Mouse (Mus musculus): ENCODE measurements at regions not wholly inside any gene's neighbourhood (a gene's known extent, or its start where the extent isn't known, plus 50 kb on each side); places are given as distances from the start of the nearest gene placed in this dataset.
A peak's percentile ranks its signal among the peaks of the same experiment; 100 is the strongest.

DNA sequence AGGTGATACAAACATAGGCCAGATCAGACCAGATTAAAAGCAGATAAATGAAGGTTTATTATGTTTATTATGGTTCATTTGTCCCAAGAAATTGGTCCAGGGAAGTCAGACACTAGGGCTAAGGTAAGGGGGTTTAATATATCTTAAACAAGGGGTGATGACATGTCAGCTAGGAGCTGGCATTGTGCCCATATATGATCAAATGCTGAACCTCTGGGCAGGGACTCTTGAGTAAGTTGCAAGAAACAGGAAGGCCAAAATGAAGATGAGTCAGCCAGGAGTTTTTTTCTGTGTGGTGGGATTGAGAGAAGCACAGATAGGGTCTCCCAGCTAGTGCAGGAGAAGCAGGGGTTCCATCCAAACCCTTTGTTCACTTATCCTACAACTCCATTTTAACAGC lies 219.4 kb upstream of the Gm5148 start:
- Histone ChIP-seq H3K9me3 (no peaks in the 10 kb centered on the region), H3K27me3 (replicated peaks) (no peaks in the 10 kb centered on the region), H3K36me3 (no peaks in the 10 kb centered on the region), H3K27ac (no peak overlapping the region), H3K4me2 (no peak overlapping the region), H3K4me3 (replicated peaks) (no peak overlapping the region), H3K4me1 (0 out of 2 replicates have a peak, but pooled peaks cover 4% of the 10 kb centered on the region), H3K9ac (no peak overlapping the region)
- ATAC-seq (ENCODE audit: insufficient read depth, low FRiP score, low read depth), result no peak

DNA sequence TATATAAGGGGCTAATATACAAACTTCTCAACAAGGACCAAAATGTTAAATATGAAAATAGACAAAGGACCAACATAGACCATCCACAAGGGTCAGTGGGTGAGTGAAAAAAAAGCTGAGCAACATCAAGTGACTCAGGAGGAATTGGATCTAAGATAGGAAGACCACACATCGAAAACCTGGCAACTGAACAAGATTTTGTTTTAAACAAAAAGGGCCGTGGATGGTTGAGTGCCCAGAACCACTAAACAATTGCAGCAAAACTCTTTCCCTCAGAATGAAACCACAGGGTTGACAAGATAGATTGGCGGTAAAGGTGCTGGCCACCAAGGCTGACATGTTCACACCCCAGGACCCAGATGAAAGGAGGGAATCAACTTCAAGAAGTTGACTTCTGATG lies 215.7 kb upstream of the Gm5148 start:
- WGBS, result 78% methylated on average over 3 of the region's 3 CpGs
- Histone ChIP-seq H3K9me3 (no peaks in the 10 kb centered on the region), H3K27ac (no peak overlapping the region), H3K4me3 (replicated peaks) (no peak overlapping the region), H3K36me3 (no peaks in the 10 kb centered on the region), H3K9ac (no peak overlapping the region), H3K4me1 (peaks cover 16% of the 10 kb centered on the region), H3K4me2 (no peak overlapping the region), H3K27me3 (replicated peaks) (no peaks in the 10 kb centered on the region)
- ATAC-seq (ENCODE audit: insufficient read depth, low FRiP score, low read depth), result no peak

DNA sequence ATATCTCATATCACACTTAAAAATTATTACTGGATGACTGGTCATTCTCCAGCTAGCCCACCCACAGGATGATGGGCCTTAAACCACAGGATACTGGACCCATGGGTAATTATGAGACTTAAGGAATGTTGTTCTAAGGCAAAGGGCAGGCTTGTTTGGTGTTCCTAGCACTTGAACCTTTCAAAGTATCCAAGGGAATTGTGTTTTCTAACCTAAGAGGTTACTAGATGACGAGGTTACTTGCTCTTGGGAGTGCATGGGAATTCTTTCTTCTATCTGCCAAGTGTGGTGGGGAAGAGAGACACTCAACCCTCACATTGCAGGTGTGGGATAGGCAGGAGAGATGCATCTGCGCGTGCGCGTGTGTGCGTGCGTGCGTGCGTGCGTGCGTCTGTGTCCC lies 214.6 kb upstream of the Gm5148 start:
- WGBS, result 95% methylated on average over 11 of the region's 11 CpGs
- Histone ChIP-seq H3K4me3 (replicated peaks) (no peak overlapping the region), H3K4me1 (peaks cover 16% of the 10 kb centered on the region)

DNA sequence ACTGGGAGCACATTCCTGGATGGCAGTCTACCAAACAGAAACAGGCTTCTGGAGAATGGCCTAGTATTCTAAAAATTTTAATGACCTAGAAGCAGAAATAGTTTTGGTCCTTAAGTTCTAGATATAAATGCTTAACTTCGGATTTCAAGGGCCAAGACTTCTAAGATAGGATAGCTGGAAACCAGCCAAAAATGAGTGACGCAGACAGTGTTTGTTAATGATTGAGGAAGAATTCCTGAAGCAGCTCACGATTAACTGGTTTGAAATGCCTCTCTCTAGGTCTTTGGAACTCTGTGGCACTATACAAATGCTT lies 213.9 kb upstream of the Gm5148 start:
- Histone ChIP-seq H3K9ac (no peak overlapping the region), H3K4me1 (peaks cover 16% of the 10 kb centered on the region), H3K36me3 (no peaks in the 10 kb centered on the region), H3K9me3 (no peaks in the 10 kb centered on the region), H3K27ac (peak overlapping the region; percentile 52; the same call in 1 of the 2 replicates), H3K27me3 (replicated peaks) (no peaks in the 10 kb centered on the region), H3K4me3 (replicated peaks) (no peak overlapping the region), H3K4me2 (no peak overlapping the region)
- WGBS, result 7% methylated on average over 3 of the region's 3 CpGs
- no peak for ATAC-seq (ENCODE audit: insufficient read depth, low FRiP score, low read depth)

More for the DNA sequence above, 214.6 kb upstream of the Gm5148 start:
- H3K9me3 ChIP-seq, result no peaks in the 10 kb centered on the region
- no peak overlapping the region for H3K4me2 ChIP-seq
- no peak overlapping the region for H3K9ac ChIP-seq
- no peak overlapping the region; the same call in 1 of the 2 replicates for H3K27ac ChIP-seq
- H3K27me3 ChIP-seq (replicated peaks), result no peaks in the 10 kb centered on the region
- ATAC-seq (ENCODE audit: insufficient read depth, low FRiP score, low read depth), result no peak
- no peaks in the 10 kb centered on the region for H3K36me3 ChIP-seq

DNA sequence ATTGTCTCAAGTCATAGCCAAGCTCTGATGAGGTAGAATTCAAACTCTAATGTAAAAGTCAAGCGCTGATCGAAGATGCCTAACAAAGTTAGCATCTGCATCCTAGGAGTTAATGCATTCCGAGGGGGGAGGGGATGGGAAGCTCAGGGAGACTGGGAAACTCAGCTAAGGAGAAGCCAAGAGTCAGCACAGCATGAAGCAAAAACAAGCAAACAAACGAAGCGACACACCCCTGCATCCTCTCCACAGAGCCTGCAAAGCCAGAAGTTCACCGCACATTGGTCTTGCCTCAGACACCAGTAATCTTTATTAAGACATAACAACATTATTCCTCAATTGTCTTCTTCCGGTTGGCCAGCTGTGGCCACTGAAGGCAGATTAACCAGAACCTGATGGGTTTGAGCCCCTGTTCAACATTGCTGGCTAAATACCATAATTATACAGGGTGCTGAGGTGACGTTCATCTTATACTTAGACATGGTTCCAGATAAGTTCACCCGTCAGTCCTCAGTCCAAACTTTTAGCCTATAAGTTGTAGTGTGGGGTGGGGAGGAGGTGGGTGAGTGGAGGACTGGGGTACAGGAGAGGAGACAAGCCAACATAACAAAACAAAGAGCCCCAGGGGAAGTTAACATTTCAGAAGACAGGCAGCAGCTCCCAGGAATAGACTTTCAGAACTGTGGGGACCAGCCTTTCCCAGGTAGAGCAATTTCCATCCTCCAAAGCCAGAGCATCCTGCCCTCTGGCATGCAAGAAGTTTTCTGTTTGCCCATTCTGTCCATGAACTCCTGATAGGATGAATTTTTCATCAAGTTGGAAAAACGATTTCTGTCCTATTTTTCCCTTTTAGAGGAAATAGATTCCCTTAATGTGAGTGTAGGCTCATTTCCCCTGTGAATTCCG lies 213.3 kb upstream of the Gm5148 start:
- Histone ChIP-seq H3K9me3 (no peaks in the 10 kb centered on the region), H3K27me3 (replicated peaks) (no peaks in the 10 kb centered on the region), H3K9ac (no peak overlapping the region), H3K27ac (peak overlapping the region; percentile 52; the same call in 1 of the 2 replicates), H3K4me2 (no peak overlapping the region), H3K4me1 (peaks cover 16% of the 10 kb centered on the region), H3K36me3 (no peaks in the 10 kb centered on the region), H3K4me3 (replicated peaks) (no peak overlapping the region)
- ATAC-seq (ENCODE audit: insufficient read depth, low FRiP score, low read depth), result no peak
- 52% methylated on average over 11 of the region's 11 CpGs for WGBS

DNA sequence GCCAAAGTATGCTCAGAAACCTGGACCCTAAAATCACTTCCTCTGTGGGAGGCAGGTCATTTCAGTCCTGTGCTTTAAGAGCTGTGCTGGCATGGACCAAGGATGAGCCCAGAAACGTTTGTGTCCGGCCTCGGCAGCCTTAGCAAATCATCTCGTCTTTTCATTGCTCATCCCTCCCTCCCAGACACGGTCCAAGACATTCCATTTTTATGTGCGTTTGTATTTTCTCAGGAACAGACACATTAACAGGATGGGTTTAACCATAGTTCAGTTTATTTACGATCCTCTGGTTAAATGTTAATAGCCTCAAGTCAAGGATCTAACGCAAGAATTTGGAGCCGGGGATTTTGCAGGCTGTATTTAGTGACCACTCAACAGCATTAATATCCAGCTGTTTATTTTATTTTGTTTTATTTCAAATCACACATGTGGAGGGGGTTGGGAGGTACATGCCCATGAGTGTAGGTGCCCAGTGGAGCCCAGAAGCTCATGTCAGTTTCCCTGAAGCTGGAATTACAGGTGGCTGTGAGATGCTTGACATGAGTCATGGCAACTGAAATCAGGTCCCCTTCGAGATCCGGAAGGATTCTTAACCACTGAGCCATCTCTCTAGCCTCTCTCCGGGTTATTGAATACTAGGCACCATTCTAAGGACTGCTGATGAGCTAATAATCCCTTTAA lies 212.1 kb upstream of the Gm5148 start:
- Histone ChIP-seq H3K4me1 (peaks cover 16% of the 10 kb centered on the region), H3K9me3 (no peaks in the 10 kb centered on the region), H3K9ac (no peak overlapping the region), H3K4me2 (peak overlapping the region; percentile 14; the same call in 1 of the 2 replicates), H3K27ac (peak overlapping the region; percentile 57), H3K36me3 (no peaks in the 10 kb centered on the region), H3K27me3 (replicated peaks) (no peaks in the 10 kb centered on the region), H3K4me3 (replicated peaks) (no peak overlapping the region)
- ATAC-seq (ENCODE audit: insufficient read depth, low FRiP score, low read depth), result no peak
- WGBS, result 49% methylated on average over 12 of the region's 12 CpGs

DNA sequence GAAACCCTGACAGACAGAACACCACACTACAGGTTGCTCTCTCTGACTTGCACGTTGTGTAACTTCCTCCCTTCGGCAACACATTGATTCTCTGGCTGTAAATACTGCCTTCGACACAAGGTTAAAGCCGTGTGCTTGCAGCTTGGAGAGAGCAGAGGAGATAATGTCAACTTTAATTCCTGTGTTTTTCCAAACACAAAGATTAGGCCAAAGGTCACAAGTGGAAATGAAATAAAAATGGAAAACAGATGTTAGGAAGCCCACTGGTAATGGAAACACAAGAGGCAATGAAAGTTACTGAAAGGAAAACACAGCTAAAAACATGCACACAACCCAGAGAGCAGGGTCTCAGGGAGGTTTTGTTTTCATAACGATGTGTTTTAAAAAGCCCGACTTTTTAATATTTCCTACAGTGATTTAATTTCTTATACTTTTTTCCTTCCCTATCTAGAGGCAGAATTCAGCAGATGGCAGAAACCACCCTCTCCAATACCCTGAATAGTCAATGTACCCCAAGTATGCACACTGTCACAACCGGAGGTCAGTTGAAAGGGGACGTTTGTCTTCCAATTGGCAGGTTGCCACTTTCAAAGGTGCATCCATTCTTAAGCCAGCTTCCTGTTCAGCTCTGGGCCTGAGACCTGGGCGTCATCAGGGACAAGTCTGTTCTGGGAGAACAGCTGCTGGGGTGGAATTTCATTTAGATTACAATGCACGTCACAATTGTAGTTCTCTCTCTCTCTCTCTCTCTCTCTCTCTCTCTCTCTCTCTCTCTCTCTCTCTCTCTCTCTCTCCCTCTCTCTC lies 210.8 kb upstream of the Gm5148 start:
- no peaks in the 10 kb centered on the region for H3K27me3 ChIP-seq (replicated peaks)
- WGBS, result 15% methylated on average over 10 of the region's 10 CpGs
- peaks cover 16% of the 10 kb centered on the region for H3K4me1 ChIP-seq
- no peak overlapping the region for H3K9ac ChIP-seq
- H3K9me3 ChIP-seq, result no peaks in the 10 kb centered on the region
- H3K27ac ChIP-seq, result peak overlapping the region; percentile 71
- H3K4me2 ChIP-seq, result no peak overlapping the region
- peak; percentile 48; the same call in 1 of the 2 replicates for ATAC-seq (ENCODE audit: insufficient read depth, low FRiP score, low read depth)
- H3K4me3 ChIP-seq (replicated peaks), result no peak overlapping the region
- H3K36me3 ChIP-seq, result no peaks in the 10 kb centered on the region

DNA sequence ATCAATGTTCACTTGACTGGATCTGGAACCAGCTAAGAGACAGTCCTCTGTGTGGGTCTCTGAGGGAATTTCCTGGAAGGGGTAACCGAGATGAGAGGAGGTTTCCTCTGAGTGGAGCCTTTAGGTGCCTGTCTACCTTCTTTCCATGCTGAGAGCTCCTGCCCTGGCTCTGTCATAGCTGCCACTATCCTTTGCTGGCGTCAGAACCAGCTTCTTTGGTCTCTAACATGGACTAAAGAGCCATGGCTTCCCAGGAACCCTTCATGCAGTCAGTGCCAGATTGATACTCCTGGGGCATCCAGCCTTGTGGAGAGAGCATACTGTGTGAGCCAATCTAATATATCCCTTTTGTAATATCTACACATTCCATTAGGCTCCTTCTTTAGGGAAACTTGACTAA lies 209.9 kb upstream of the Gm5148 start:
- Histone ChIP-seq H3K9me3 (no peaks in the 10 kb centered on the region), H3K4me3 (replicated peaks) (no peak overlapping the region), H3K4me2 (no peak overlapping the region), H3K9ac (no peak overlapping the region), H3K27me3 (replicated peaks) (no peaks in the 10 kb centered on the region), H3K36me3 (no peaks in the 10 kb centered on the region), H3K27ac (no peak overlapping the region), H3K4me1 (peaks cover 16% of the 10 kb centered on the region)
- ATAC-seq (ENCODE audit: insufficient read depth, low FRiP score, low read depth), result no peak
- 88% methylated on average over 2 of the region's 2 CpGs for WGBS

DNA sequence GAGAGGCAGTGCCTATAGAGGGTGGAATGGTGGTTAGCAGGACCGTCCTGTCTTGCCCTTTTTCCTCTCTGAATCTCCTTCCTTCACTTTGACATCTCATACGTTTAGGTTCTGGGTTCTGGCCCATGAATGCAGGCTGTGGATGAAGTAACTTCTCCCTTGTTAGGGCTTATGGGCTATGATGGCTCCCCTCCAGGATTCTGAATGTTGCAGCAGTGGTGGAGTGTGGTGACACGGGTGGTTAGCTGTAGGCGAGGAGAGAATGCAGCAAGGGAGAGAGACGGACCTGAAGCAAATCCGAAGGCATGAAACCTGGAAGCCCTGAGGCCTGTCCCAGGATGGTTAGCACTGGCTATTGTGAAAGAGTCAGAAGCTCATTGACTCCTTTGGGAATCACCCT lies 204.4 kb upstream of the Gm5148 start:
- H3K27ac ChIP-seq, result no peak overlapping the region
- no peak overlapping the region for H3K4me2 ChIP-seq
- no peak for ATAC-seq (ENCODE audit: insufficient read depth, low FRiP score, low read depth)
- H3K27me3 ChIP-seq (replicated peaks), result no peaks in the 10 kb centered on the region
- H3K36me3 ChIP-seq, result no peaks in the 10 kb centered on the region
- WGBS, result 79% methylated on average over 6 of the region's 6 CpGs
- no peaks in the 10 kb centered on the region; the same call in 1 of the 2 replicates for H3K9me3 ChIP-seq
- no peak overlapping the region for H3K9ac ChIP-seq
- H3K4me3 ChIP-seq (replicated peaks), result no peak overlapping the region
- no peaks in the 10 kb centered on the region for H3K4me1 ChIP-seq

DNA sequence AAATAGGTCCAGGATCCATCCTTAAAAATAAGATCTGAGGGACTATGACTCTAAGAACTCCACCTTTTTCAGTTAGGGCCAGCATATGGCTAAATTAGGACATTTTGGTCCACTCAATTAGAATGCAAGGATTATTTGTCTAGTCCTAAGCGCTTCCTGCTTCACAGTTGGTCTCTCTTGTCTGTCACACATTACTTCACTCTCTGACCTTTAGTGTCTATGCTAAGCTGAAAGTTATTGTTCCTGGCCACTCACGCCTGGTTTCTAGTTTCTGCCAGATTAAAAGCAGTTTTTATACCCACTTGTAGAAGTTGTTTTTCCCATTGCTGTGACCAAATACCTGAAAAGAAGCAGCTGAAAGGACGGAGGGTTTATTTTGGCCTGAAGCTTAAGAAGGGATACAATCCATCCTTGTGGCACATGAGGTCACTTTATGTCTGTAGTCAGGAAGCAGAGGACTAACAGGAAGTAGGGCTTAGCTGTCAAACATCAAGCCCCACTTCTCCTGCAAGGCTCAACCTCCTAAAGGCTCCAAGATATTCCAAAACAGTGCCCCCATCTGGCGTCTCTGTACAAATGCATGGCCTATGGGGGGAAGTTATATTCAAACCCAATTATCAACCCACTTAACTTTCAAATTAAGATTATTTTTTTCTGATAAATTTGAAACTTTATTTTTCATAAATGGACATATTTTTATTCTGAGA lies 195.3 kb upstream of the Gm5148 start:
- H3K27ac ChIP-seq, result no peak overlapping the region
- H3K36me3 ChIP-seq, result no peaks in the 10 kb centered on the region
- no peak overlapping the region for H3K4me3 ChIP-seq (replicated peaks)
- H3K9ac ChIP-seq, result no peak overlapping the region
- H3K4me1 ChIP-seq, result 0 out of 2 replicates have a peak, but pooled peaks cover 5% of the 10 kb centered on the region
- 72% methylated on average over 4 of the region's 4 CpGs for WGBS
- no peak overlapping the region for H3K4me2 ChIP-seq
- H3K9me3 ChIP-seq, result no peaks in the 10 kb centered on the region
- no peaks in the 10 kb centered on the region for H3K27me3 ChIP-seq (replicated peaks)
- no peak for ATAC-seq (ENCODE audit: insufficient read depth, low FRiP score, low read depth)

DNA sequence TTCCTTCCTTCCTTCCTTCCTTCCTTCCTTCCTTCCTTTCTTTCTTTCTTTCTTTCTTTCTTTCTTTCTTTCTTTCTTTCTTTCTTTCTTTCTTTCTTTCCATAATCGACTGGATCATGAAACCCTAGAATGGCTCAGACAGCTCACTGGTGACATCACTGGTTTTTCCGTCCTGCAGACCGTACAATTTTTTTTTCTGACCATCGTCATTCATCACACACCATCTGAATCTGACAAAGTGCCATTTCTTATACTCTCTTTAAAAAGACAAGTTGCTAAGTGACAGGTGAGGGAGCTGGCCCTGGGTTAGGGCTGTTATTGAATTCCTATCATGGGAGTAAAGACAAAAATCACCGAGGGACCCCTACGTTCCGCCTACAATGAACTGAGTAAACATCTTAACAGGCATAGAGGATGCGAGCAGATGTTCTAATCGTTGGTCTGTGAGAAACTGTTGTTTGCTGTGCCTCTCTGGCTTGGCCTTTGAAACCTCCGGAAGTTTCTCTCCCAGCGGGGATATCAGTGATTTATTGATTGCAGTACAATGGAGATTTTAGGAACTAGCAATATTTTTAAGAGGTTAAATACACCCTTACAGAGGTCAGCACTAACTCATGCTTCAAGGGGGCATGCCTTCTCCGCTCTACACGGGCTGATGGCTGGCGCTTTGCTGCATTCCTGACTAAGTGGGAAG lies 192.6 kb upstream of the Gm5148 start:
- 0 out of 2 replicates have a peak overlapping the region, but pooled peaks have one; percentile 31 for H3K27ac ChIP-seq
- H3K36me3 ChIP-seq, result no peaks in the 10 kb centered on the region
- WGBS, result 20% methylated on average over 14 of the region's 14 CpGs
- no peak overlapping the region for H3K9ac ChIP-seq
- H3K4me2 ChIP-seq, result peak overlapping the region; percentile 5; the same call in 1 of the 2 replicates
- no peak overlapping the region for H3K4me3 ChIP-seq (replicated peaks)
- ATAC-seq (ENCODE audit: insufficient read depth, low FRiP score, low read depth), result no peak; the same call in 1 of the 2 replicates
- no peaks in the 10 kb centered on the region for H3K27me3 ChIP-seq (replicated peaks)
- H3K4me1 ChIP-seq, result 0 out of 2 replicates have a peak, but pooled peaks cover 5% of the 10 kb centered on the region
- no peaks in the 10 kb centered on the region for H3K9me3 ChIP-seq
